Mouse (Mus musculus) R1 (cell line): ENCODE results near the gene Tsnaxip1.

ENCODE experiments used
- DNase-seq: peaks from one replicate; pipeline ENCODE4 v3.0.0-alpha.2; 2018; ENCODE audit warnings: low read depth, low spot score

Gene Tsnaxip1

GRCm38 (mm10) chr8:105826861-105827848, at the start of gene Tsnaxip1, which contains the start of gene Ranbp10:
Tsnaxip1 (plus strand) TSS chr8:105827731.
Ranbp10 (minus strand) TSS chr8:105827350.
- peak; percentile 100 for DNase-seq

GRCm38 (mm10) chr8:105777833-105778232, 49.7 kb upstream of the Tsnaxip1 start:
- DNase-seq = no peak

DNA sequence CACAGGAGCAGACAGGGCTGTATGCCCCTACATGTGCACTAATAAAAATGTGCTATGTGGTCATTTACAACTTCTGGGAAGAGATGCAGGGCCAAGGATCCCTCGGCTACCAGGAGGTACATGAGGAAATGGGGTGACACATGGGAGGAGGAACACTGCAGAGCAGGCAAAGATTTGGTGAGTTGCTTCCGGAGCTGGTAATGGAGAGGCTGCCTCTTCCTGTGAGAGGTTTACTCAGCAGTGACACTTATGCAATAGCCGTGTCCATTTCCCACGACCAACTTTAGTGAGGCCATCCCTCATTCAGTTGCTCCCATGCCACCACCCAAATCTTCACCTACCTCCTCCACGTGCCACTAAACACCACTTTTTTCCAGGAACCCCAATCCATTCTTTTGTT, 47.2 kb upstream of the Tsnaxip1 start:
- DNase-seq = no peak

- peak; percentile 75 for DNase-seq
Measured at GRCm38 (mm10) chr8:105788241-105788640, 39.3 kb upstream of the Tsnaxip1 start.

- no peak for DNase-seq
Measured at GRCm38 (mm10) chr8:105788927-105789326, 38.6 kb upstream of the Tsnaxip1 start.

DNA sequence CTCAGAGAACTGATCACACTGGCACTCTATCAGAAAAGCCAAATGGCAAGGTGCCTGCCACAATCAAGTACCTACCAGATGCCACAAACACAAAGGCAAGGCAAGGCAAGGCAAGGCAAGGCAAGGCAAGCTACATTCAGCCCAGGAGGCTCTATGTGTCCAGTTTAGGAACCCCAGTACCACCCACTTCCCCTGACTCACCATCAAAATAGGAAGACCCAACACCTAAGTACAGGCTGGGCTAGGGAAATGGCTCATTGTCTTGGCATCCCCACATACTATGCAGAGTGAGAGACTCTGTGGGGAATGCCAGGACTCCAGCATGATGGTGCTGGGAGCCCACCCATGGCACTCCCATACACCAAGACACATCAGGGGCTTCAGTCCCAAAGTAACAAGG, 37.9 kb upstream of the Tsnaxip1 start:
- DNase-seq = no peak

- no peak for DNase-seq
Measured at GRCm38 (mm10) chr8:105793331-105793730, 34.2 kb upstream of the Tsnaxip1 start.

- no peak for DNase-seq
Measured at GRCm38 (mm10) chr8:105794009-105794598, 33.4 kb upstream of the Tsnaxip1 start.

- DNase-seq = no peak
Measured at GRCm38 (mm10) chr8:105795785-105796184, 31.7 kb upstream of the Tsnaxip1 start.

DNA sequence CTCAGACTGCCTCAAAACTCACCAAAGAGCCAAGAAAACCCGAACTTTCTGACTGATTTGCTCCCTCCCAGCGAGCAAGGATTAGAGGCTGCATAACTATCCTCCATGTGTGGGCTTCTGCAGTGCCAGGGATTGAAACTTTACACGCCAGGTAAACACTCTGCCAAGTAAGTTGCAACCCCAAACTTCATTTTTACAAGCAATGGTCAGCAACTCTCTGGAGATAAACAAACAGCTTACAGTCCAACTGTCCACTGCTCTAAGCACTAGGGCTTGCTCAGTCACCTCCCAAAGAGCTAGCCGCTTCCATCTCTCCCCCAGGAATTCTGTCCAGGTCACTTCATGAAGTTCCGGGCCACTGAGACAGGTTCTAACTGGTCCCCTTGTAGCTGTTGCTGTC, 29.1 kb upstream of the Tsnaxip1 start:
- no peak for DNase-seq

GRCm38 (mm10) chr8:105799091-105799812, 28.3 kb upstream of the Tsnaxip1 start:
- peak; percentile 58 for DNase-seq

DNA sequence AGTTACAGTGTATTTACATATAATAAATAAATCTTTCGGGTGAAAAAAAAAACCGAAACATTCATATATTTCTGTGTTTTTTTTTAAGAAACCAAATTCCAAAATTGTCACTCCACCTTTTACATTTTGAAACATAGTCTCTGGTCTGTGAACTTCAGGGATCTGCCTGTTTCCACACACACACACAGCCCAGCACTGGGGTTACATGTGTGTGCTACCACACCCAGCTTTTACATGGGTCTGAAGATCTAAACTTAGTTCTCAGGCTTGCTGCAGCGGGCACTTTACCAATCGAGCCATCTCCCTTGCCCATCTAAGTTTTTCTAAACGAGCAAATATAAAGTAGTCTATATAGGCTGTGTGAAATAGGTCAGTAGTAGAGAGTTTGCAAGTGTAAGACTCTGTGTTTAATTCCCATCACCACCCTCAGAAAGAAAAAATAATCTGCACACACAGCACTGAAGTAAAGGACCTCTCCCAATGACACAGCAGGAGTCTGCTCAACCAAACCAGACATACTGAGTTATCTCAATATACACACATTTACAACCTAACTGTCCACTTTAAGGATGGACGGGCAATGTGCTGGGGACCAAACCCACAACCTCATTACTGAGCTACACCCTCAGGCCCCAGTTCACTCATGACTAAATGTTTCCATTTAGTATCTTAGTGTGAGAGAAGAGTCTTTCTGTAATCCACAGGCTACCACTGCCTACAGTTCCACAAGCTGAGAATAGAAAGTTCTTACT, 26.2 kb upstream of the Tsnaxip1 start:
- DNase-seq = no peak

DNA sequence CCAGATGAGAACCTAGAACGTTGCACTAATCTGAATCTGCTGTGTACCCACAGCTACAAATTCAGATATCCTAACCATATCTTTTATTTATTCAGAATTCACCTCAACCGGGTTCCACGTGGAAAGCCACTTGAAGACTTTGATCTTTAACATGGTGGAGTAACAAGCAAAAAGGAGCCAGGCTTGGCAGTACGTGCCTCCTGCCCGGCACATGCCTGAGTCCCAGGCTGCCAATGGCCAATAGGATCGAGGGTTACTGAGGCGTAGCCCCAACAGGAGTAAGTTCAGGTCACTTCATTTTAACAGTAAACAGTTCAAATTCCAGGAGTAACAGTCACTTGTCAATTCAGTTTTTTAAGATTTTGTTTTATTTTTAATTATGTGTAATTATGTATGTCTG, 22.7 kb upstream of the Tsnaxip1 start:
- no peak for DNase-seq

DNA sequence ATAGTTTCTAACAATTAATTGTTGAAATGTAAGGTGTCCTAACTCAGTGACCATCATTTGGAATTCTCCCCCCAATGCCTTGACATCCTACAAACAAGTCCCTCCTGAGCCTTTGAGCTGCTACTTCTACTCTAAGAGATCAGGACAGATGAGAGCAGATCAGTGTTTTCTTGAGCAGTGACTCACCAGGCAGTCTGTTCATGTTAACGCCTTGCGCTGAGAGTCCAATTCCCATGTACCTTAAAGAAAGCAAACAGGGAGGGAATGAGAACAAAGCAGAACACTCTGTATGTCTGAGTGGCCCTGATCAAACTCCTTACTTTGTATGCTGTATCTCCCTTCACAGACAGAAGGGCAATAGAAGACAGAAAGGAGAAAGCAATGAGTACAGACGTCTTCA, 22.2 kb upstream of the Tsnaxip1 start:
- no peak for DNase-seq

GRCm38 (mm10) chr8:105805964-105806363, 21.6 kb upstream of the Tsnaxip1 start:
- no peak for DNase-seq

- no peak for DNase-seq
Measured at GRCm38 (mm10) chr8:105807766-105808165, 19.8 kb upstream of the Tsnaxip1 start.

GRCm38 (mm10) chr8:105808480-105808879, 19.1 kb upstream of the Tsnaxip1 start:
- DNase-seq = no peak

DNA sequence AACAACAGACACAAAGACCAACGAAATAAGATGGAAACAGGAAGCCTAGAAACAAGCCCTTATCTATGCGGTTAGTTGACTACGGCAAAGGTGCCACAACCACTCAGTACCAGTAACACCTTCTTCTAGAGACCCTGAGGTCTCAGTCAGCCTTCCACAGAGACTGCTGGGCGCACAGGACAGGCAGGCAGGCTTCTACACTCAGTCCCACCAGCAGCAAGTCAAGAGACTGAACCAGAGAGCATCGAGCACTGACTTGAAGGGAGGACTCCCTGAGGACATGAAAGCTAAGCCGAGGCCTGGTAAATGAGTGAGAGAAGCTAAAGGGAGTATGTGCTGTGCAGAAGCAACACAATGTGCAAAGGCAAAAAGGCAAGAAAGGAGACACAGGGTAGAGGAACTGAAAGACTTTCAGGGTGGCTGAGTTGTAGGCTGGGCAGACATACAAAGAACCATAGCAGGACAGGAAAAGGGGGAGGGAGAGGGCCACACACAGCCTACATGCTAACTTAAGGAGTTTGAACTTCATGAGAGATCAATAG, 17.2 kb upstream of the Tsnaxip1 start:
- DNase-seq = no peak

DNA sequence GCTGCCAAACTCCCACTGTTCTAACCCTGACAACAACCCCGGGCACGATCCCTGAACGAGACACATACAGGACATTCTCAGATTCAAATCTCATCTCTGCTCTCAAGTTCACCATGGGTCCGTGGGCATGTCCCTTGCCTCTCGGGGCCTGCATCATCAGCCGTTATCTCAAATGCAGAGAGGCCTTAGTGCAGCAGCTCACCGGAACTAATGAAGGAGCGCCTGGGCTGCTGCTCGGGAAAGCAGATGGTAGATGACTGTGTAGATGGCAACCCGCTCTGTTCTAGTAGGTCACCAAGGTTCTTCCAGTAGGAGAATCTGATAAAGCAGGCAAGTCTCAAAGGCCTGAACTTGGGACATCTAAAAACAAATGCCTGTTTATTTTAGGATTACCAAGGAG, 16.5 kb upstream of the Tsnaxip1 start:
- DNase-seq = no peak

DNA sequence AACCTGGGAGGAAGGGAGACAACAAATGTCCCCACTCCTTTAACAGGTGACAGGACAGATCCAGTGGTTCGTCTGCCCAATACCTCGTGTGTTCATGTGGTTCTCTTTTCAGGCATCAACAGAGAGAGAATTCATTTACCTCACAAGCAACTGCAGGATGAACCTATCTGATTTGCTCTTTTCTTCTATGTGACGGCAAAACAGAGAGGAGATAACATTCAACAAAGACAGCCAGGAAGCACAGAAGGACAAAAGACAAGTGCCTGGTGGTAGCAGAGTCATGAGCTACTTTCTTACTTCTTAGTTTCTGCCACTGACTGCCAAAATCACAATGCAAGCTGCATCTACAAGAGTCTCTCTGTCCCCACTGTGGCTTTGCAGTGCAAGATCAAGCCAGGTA, 16.0 kb upstream of the Tsnaxip1 start:
- DNase-seq = no peak

DNA sequence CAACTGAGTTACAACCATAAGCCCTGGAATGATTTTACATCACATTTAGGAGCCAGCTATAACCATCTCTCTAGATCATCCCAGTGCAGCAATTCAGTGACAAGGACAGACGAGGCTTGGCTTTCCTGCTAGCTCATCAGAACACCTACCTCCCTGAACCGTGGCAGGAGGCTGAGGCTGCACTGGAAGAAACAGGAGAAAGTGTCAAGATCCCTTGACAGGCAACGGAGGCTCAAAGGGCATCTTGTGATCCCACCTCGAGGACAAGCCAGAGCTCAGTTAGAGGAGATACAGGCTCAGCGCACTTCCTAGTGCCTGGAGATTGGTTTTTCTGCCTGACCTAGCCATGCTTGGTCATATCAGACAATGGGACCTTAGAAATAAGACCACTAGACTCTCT, 15.0 kb upstream of the Tsnaxip1 start:
- no peak for DNase-seq
